8 mouse cellular contexts compared by ENCODE assay signal in genomic region chr10:81316338-81317060, GRCm38 (mm10). TPM values are rescaled to one million over a fixed set of nuclear protein-coding genes. Genes with fewer than 3 reads are reported as not detected.
A peak's percentile ranks its signal among the peaks of the same experiment; 100 is the strongest.
DNase-seq lines count a peak whose midpoint lies in the region; ATAC-seq lines count a peak whose summit lies in the region.

No protein-coding gene starts in this region.

- H3K4me1 ChIP-seq in neural tube, embryonic 11.5 days (ENCODE audit: control insufficient read depth, insufficient read depth, low read length) = peaks cover 13% of the 10 kb centered on the region
- peaks cover 35% of the 10 kb centered on the region for H3K4me1 ChIP-seq in intestine, embryonic 16.5 days (ENCODE audit: control insufficient read depth, insufficient read depth, low read length)

- peaks cover 14% of the 10 kb centered on the region for H3K36me3 ChIP-seq in neural tube, embryonic 11.5 days (ENCODE audit: control insufficient read depth, insufficient read depth, low read length)
- H3K36me3 ChIP-seq in intestine, embryonic 16.5 days (ENCODE audit: control insufficient read depth, insufficient read depth, low read length) = peaks cover 17% of the 10 kb centered on the region

- peak; percentile 57 to 73 for DNase-seq in adrenal gland, adult (ENCODE audit: inconsistent age in 2 of 2, low spot score in 1 of 2)
- no peak for DNase-seq in adrenal gland, postnatal 4 days (ENCODE audit: low spot score in 2 of 2)
- DNase-seq in neural tube, embryonic 11.5 days (ENCODE audit: low spot score) = peak; percentile 45
- no peak for DNase-seq in neural tube, embryonic 10.5 days (ENCODE audit: extremely low spot score, low spot score)
- DNase-seq in lung, postnatal 14 days = peak; percentile 52
- no peak for DNase-seq in frontal cortex, postnatal 25 days (ENCODE audit: low spot score in 2 of 2)
- no peak for DNase-seq in gastrocnemius, adult 8-10 months (ENCODE audit: low spot score in 2 of 2)

- no peak overlapping the region for H3K4me3 ChIP-seq in neural tube, embryonic 11.5 days (ENCODE audit: low read depth, low read length)
- peak overlapping the region; percentile 43 for H3K4me3 ChIP-seq in intestine, embryonic 16.5 days (ENCODE audit: low read length)

- H3K9me3 ChIP-seq in neural tube, embryonic 11.5 days (ENCODE audit: control insufficient read depth, low read length) = no peaks in the 10 kb centered on the region
- no peaks in the 10 kb centered on the region for H3K9me3 ChIP-seq in intestine, embryonic 16.5 days (ENCODE audit: control insufficient read depth, low read length)

- ATAC-seq in neural tube, embryonic 11.5 days (ENCODE audit: insufficient read depth, low FRiP score, low TSS enrichment) = no peak
- no peak for ATAC-seq in intestine, embryonic 16.5 days

- H3K9ac ChIP-seq in neural tube, embryonic 11.5 days (ENCODE audit: low read length) = no peak overlapping the region
- peak overlapping the region; percentile 70 for H3K9ac ChIP-seq in intestine, embryonic 16.5 days (ENCODE audit: low read depth, low read length)

- H3K27me3 ChIP-seq in neural tube, embryonic 11.5 days (ENCODE audit: control insufficient read depth, insufficient read depth, low read length) = no peaks in the 10 kb centered on the region
- H3K27me3 ChIP-seq in intestine, embryonic 16.5 days (replicated peaks; ENCODE audit: control insufficient read depth, insufficient read depth, low read length) = no peaks in the 10 kb centered on the region

- no peak overlapping the region for H3K27ac ChIP-seq in neural tube, embryonic 11.5 days (ENCODE audit: low read depth, low read length)
- peak overlapping the region; percentile 23 for H3K27ac ChIP-seq in intestine, embryonic 16.5 days (ENCODE audit: low read length)

- peak overlapping the region; percentile 26 for H3K4me2 ChIP-seq in neural tube, embryonic 11.5 days (ENCODE audit: low read depth)
- peak overlapping the region; percentile 67 for H3K4me2 ChIP-seq in intestine, embryonic 16.5 days (ENCODE audit: low read depth, low read length)

- 49% methylated on average over 16 of the region's 16 CpGs for WGBS in neural tube, embryonic 11.5 days
- WGBS in intestine, embryonic 16.5 days = 52% methylated on average over 16 of the region's 16 CpGs

RNA-seq across cellular contexts. Expression of gene Cactin, which starts 4.4 kb away (rescaled TPM):
- total RNA-seq in adrenal gland, postnatal 4 days (2021) = 10 to 100 TPM; 43.8 to 44.4 TPM
- 39.4 and 46.2 TPM in 2 replicates for polyA plus RNA-seq in neural tube, embryonic 11.5 days (2014; fragmentation: Nextera tagmentation; extraction: Ambion mirVana)
- polyA plus RNA-seq in intestine, embryonic 16.5 days (2015; fragmentation: Nextera tagmentation; extraction: Ambion mirVana) = 28.7 and 29.0 TPM in 2 replicates
- total RNA-seq in gastrocnemius, adult 8-10 months (2022) = 10 to 100 TPM in 1 of 4 experiments, 1 to 10 TPM in 3; 9.4 to 11.3 (median 9.8) TPM

RNA-seq across cellular contexts. Expression of gene Tbxa2r, which starts 12.0 kb away (rescaled TPM):
- total RNA-seq in adrenal gland, postnatal 4 days (2021) = 10 to 100 TPM; 27.3 to 30.6 TPM
- 1.8 and 2.9 TPM in 2 replicates for polyA plus RNA-seq in neural tube, embryonic 11.5 days (2014; fragmentation: Nextera tagmentation; extraction: Ambion mirVana)
- polyA plus RNA-seq in intestine, embryonic 16.5 days (2015; fragmentation: Nextera tagmentation; extraction: Ambion mirVana) = 21.2 and 21.3 TPM in 2 replicates
- total RNA-seq in gastrocnemius, adult 8-10 months (2022) = under 1 TPM; 0.12 to 0.36 (median 0.19) TPM

RNA-seq across cellular contexts. Expression of gene Pip5k1c, which starts 23.7 kb away (rescaled TPM):
- total RNA-seq in adrenal gland, postnatal 4 days (2021) = 10 to 100 TPM; 65.2 to 71.1 TPM
- polyA plus RNA-seq in neural tube, embryonic 11.5 days (2014; fragmentation: Nextera tagmentation; extraction: Ambion mirVana) = 64.6 and 65.8 TPM in 2 replicates
- 35.4 and 40.5 TPM in 2 replicates for polyA plus RNA-seq in intestine, embryonic 16.5 days (2015; fragmentation: Nextera tagmentation; extraction: Ambion mirVana)
- total RNA-seq in gastrocnemius, adult 8-10 months (2022) = 10 to 100 TPM; 18.5 to 22.8 (median 21.9) TPM

RNA-seq across cellular contexts. Expression of gene Tjp3, which starts 25.1 kb away (rescaled TPM):
- total RNA-seq in adrenal gland, postnatal 4 days (2021) = 1 to 10 TPM; 1.8 to 3.1 TPM
- polyA plus RNA-seq in neural tube, embryonic 11.5 days (2014; fragmentation: Nextera tagmentation; extraction: Ambion mirVana) = 2.5 and 2.8 TPM in 2 replicates
- 53.2 and 56.6 TPM in 2 replicates for polyA plus RNA-seq in intestine, embryonic 16.5 days (2015; fragmentation: Nextera tagmentation; extraction: Ambion mirVana)
- not detected for total RNA-seq in gastrocnemius, adult 8-10 months (2022)

RNA-seq across cellular contexts. Expression of gene Gipc3, which starts 26.6 kb away (rescaled TPM):
- 1 to 10 TPM; 2.3 to 2.6 TPM for total RNA-seq in adrenal gland, postnatal 4 days (2021)
- not detected in 2 replicates for polyA plus RNA-seq in neural tube, embryonic 11.5 days (2014; fragmentation: Nextera tagmentation; extraction: Ambion mirVana)
- 0.06 and 0.12 TPM in 2 replicates for polyA plus RNA-seq in intestine, embryonic 16.5 days (2015; fragmentation: Nextera tagmentation; extraction: Ambion mirVana)
- 1 to 10 TPM in 1 of 4 experiments, under 1 TPM in 3; 0.46 to 1.2 (median 0.73) TPM for total RNA-seq in gastrocnemius, adult 8-10 months (2022)

Comparison
In these comparisons a context has a peak if more than half of its experiments do, and no peak if none do; other contexts are left out.
1. DNase-seq: peak in adrenal gland, adult (2 of 2), neural tube, embryonic 11.5 days (single experiment) and lung, postnatal 14 days (single experiment); none in adrenal gland, postnatal 4 days (0 of 2), neural tube, embryonic 10.5 days (single experiment), frontal cortex, postnatal 25 days (0 of 2) and gastrocnemius, adult 8-10 months (0 of 2).
2. RNA of gene Tbxa2r, which starts 12.0 kb away (total RNA-seq): 27.3 to 30.6 TPM in adrenal gland, postnatal 4 days; 0.12 to 0.36 TPM in gastrocnemius, adult 8-10 months; every median in the first group is over 10 times any median in the second.